Mouse (Mus musculus): ENCODE measurements around the gene Prmt3.

Prmt3 gene

GRCm38 (mm10) chr7:49847939-49848338 lies 69.8 kb downstream of the Prmt3 start:
- in situ Hi-C loops (cut with MboI; ENCODE audit: low sequenced_read_pairs), result no loop called here

DNA sequence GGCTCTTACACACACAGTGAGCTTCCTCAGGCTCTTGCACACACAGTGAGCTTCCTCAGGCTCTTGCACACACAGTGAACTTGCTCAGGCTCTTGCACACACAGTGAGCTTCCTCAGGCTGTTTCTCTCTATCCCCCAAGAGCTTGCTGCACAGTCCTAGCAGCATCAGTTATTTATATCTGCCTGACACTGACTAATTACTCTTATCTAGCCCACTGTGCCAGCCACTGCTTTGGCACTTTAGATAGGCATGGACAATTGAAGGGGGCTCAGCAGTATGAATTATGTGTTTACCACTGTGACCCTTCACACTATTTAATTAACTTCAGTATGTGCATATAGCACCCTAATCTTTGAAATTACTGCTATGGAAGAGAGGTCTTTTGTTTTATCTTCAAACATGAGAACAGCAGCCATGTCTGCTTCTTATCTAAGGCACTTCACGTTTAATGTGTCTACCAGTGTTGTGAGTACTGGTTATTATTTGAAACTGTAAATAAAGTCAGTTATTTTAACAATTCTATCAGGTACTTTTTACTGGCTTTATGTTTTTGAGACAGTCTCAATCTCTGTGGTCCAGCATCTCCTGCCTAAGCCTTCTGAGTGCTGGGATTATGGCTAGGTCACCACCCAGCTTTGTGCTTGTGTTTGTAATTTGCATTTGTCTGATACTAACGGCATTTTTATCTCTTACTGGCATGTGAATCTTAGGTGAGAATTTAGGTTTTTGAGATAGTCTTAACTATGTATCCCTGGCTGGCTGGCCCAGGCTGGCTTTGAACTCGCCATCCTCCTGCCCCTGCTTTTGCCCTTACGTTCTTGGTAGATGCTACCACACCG lies 75.4 kb downstream of the Prmt3 start:
- in situ Hi-C loops (cut with MboI; ENCODE audit: low sequenced_read_pairs), result no loop called here

DNA sequence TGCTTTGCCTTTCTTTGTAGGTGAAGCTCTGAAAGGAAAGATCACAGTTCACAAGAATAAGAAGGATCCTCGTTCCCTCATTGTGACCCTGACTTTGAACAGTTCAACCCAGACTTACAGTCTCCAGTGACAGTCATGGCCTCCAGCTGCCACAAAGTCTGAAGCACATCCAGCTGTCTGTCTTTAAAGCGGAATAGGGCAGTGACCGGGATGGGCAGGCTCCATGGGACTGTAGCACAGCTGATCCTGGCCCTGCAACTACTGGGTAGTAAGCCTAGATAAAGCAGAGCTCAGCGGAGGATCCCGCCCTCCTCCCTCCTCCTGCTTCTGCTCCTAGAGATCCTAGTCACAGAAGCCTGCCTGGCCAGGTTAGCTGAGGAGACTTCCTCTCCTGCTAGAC lies 79.2 kb downstream of the Prmt3 start:
- in situ Hi-C loops (cut with MboI; ENCODE audit: low sequenced_read_pairs), result no loop called here

DNA sequence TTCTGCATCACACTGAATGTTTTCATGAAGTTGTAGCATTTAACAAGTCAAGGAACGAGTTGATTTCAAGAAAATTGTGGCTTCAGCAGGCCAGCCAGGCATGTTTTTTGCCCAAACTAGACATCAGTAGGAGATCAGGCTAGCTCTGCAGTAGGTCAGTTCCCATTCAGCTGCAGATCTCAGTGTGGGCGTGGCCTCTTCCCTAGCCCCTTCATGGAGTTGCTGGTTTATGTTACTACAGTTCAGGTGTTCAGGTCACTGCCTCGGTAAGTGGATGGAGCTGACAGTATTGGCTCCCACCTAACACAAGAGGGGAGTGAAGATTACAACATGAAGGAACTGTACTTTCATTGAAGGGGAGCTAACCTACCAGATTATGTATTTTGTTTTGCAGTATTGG lies 80.1 kb downstream of the Prmt3 start:
- in situ Hi-C loops (cut with MboI; ENCODE audit: low sequenced_read_pairs), result no loop called here

- in situ Hi-C loops (cut with MboI; ENCODE audit: low sequenced_read_pairs), result no loop called here
These were observed 81.7 kb downstream of the Prmt3 start for GRCm38 (mm10) chr7:49859820-49860219.

- in situ Hi-C loops (cut with MboI; ENCODE audit: low sequenced_read_pairs), result no loop called here
These were observed 83.0 kb downstream of the Prmt3 start for GRCm38 (mm10) chr7:49861196-49861595.

DNA sequence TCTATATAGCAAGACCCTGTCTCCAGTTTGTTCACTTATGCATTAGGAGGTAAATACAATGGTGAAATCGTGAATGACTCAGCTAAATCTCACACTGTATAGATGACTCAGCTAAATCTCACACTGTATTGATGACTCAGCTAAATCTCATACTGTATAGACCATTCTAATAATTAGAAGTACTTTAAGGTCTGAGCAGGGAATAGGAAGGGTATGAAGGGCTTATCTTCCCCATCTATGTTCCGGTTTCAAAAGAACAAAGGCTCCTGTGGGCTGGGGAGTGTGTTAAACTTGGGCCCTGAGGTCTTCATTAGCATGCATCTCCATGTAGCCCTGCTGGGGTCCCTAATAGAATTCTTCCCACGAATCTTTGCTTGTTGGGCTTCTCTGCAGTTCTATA lies 85.6 kb downstream of the Prmt3 start:
- in situ Hi-C loops (cut with MboI; ENCODE audit: low sequenced_read_pairs), result no loop called here

DNA sequence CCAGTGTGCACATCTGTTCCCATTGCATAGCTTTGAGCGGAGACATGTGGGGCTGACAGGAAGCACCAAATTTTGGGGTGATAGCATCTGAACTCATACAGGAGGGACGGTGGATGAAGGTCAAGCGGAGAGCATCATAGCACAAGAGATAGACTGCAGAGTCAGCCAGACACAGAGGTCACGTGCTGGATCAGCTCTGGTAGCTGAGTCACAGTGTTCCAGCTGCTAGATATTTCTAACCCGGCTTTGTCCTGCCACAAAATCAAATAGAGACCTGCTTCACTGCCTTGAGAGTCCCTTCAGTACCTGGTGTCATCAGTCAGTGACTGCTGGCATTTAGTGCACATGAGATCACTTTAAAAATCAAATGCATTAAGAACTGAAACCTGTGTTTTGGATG lies 91.5 kb downstream of the Prmt3 start:
- in situ Hi-C loops (cut with MboI; ENCODE audit: low sequenced_read_pairs), result no loop called here

- in situ Hi-C loops (cut with MboI; ENCODE audit: low sequenced_read_pairs), result no loop called here
These were observed 92.1 kb downstream of the Prmt3 start for GRCm38 (mm10) chr7:49870276-49870675.

DNA sequence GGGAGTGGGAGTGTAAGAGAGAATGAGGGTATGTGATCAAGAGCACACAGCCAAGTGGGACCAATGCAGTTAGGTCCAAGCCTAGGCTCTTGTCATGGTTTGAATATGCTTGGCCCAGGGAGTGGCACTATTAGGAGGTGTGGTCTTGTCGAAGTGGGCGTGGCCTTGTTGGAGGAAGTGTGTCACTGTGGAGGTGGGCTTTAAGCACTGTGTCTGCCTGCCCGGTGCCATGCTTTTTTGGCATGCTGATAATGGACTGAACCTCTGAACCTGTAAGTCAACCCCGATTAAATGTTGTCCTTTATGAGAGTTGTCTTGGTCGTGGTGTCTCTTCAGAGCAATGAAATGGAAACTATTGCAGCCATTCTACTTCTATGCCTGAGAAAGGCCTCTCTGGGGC lies 99.2 kb downstream of the Prmt3 start:
- in situ Hi-C loops (cut with MboI; ENCODE audit: low sequenced_read_pairs), result no loop called here

GRCm38 (mm10) chr7:49879051-49879450 lies 100.9 kb downstream of the Prmt3 start:
- in situ Hi-C loops (cut with MboI; ENCODE audit: low sequenced_read_pairs), result no loop called here

- in situ Hi-C loops (cut with MboI; ENCODE audit: low sequenced_read_pairs), result no loop called here
These were observed 102.0 kb downstream of the Prmt3 start for GRCm38 (mm10) chr7:49879998-49880707.

DNA sequence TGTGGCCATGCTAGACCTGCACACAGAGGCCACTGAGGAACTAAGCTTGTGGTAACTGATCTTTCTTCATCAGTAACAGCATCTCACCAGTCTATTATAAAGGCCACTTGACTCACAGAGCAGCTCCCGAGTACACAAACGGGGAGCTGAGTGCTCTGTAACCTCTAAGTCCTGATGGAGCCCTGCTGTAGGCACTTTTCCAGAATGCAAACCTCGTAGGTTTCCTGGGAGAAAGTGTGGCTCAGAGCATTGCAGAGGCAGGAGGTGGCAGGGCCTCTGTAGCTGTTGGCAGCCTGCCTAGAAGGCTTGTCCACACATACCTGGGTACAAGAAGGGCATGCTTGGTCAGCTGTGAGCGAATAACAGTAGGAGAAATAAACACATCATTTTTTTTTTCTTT lies 104.1 kb downstream of the Prmt3 start:
- in situ Hi-C loops (cut with MboI; ENCODE audit: low sequenced_read_pairs), result no loop called here

DNA sequence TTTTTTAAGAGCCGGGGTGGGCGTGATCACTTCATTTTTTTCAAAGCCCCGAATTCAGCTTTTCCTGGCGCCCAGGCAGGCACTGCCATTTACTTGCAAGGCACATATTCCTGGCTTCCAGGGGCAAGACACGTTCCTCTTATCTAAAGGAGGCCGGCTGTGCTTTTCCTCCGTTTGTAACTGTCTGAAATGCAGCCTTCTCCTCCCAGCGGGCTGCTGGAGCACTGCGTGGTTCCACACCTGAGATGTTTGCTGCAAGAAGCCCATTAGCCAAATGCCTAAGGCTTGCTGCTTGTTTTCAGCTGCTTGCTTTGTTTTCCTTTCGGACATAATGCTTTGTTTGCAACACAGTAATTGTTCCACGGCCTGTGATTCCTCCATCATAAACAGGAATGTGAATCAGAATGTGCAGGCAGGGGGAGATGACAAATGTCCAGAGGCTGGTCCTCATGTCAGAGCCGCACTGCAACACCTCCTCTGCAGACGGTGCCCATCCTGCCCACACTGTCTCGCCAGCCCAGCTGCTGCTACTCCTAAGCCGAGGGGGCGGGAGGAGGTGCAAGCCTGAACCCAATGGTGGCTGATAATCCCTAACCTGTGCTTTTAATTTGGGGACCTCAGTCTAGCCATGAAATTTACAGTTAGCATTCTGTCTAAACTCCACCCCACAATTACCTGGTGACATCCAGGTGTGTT lies 104.7 kb downstream of the Prmt3 start:
- in situ Hi-C loops (cut with MboI; ENCODE audit: low sequenced_read_pairs), result no loop called here

DNA sequence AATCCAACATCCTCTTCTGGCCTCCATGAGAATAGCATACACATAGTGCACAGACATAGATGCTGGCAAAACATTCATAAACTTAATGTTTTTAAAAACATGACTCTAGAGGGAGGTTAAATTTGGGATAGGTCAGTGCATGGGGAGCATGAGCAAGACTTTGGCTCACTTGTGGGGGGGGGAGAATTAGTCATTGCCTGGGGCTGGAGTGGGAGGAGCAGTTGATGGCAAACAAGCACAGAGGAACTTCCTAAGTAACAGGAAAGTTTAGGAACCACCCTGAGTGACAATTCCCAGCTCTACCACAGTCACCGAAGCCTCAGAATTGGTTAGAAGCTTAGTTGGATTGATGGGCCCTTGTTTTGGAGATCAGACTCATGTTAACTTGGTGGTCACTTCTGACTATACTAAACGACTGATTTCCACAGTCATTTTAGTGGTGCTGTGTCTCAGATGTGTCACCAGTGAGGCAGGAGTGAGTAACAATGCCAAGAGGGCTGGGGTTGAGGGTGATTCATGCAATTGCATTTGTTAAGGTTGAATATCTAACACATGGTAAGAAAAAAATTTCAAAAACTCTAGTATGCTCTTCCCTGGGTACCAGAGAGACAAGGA lies 109.7 kb downstream of the Prmt3 start:
- in situ Hi-C loops (cut with MboI; ENCODE audit: low sequenced_read_pairs), result no loop called here

GRCm38 (mm10) chr7:49894786-49895185 lies 116.6 kb downstream of the Prmt3 start:
- in situ Hi-C loops (cut with MboI; ENCODE audit: low sequenced_read_pairs), result no loop called here

DNA sequence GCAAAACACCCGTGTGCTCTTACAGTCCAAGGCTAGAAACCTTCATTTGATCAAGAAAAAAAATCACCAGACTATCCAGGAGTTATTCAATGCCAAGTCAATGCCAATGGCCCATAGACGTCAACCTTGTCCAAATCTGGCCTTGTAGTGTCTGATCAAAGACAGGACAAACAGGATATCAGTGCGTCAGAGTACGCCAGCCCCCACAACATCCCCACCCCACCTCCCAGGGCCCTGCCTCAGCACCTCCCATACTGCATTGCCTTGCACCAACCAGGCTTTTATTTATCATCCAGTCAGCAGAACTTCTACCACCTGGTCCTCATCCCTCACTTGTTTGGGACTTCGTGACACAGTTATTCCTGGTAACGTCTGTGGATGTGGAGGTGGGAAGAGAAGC lies 117.2 kb downstream of the Prmt3 start:
- in situ Hi-C loops (cut with MboI; ENCODE audit: low sequenced_read_pairs), result no loop called here

DNA sequence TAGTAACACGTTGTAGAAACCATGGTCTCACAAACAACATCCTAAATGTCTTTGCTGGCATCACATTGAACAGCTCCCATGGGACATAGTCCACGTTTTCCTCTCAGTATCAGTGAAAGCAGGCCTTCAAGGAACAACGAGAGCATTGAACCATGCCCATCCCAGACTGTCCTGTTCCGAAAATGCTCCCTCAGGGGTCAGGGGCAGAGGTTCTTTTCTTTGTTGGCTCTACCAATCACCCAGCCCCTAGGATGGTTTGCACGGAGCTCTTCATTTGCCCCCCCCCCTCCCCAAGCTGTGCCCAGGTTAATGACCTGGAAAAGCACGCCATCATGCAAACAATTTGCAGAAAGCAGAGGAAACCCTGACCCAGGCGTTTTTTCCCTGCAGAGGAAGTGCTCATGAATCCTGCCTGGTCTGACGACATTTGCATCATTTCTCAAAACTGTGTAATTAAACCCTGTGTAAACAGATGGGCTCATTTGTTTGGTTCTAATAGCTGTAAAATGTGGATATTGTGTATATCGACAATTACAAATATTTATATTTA lies 123.9 kb downstream of the Prmt3 start:
- in situ Hi-C loops (cut with MboI; ENCODE audit: low sequenced_read_pairs), result no loop called here

DNA sequence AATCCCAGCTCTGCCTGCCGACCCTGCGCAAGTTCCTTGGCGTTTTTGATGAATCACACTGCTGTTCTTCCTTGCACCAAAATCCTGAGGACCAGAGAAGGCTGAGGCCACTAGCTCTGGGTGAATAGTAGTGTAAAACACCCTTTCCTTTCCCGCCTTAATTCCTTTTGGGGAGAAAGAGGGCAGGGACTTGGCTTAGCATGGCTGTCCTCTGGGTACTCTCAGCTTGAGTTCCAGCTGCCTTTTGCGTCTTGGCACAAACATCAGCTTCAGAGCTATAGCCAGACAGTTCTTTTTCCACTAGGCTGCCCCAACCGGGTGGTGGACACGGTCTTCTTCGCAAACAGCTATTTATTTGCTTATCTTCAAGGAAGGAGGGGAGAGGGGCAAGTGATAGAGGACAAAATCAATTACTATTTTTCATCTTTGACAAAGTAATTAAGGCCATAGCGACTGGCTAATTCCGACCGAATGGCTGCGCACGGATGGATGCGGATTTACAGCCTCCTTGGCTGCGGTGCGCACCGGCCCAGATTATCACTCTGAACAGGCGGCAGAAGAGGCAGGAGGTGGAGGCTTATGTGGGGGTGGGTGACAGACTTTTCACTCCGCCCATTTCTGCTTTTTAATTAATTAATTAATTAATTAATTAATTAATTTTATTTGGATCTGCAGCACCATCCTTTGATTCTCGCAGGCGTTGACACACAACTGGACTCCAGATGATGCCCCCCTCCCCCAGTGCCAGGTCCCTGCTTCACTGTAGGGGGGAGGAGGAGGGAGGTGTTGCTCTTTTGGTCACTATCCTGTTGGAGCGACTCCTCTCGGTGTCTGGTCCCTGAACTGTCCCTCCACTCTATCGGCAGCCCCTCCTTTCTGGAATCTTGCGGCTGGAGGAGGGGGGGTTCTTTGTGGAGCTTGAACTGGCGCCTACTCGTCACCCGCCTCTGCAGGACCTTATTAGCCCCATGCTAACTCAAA lies 129.3 kb downstream of the Prmt3 start:
- in situ Hi-C loops (cut with MboI; ENCODE audit: low sequenced_read_pairs), result no loop called here

Measured in CH12F3 (cell line).